Mouse (Mus musculus) left cerebral cortex, postnatal 4 days (tissue): ENCODE measurements at regions not wholly inside any gene's neighbourhood (a gene's known extent, or its start where the extent isn't known, plus 50 kb on each side); places are given as distances from the start of the nearest gene placed in this dataset.

Source experiments
- DNase-seq: peaks from one replicate; pipeline ENCODE4 v3.0.0-alpha.2; 2022
- intact Hi-C: fragments of 180-260 bp; cut with DNase I; formaldehyde crosslinking; loops from one replicate; pipeline ENCODE4 v1.15.1; 2025

DNA sequence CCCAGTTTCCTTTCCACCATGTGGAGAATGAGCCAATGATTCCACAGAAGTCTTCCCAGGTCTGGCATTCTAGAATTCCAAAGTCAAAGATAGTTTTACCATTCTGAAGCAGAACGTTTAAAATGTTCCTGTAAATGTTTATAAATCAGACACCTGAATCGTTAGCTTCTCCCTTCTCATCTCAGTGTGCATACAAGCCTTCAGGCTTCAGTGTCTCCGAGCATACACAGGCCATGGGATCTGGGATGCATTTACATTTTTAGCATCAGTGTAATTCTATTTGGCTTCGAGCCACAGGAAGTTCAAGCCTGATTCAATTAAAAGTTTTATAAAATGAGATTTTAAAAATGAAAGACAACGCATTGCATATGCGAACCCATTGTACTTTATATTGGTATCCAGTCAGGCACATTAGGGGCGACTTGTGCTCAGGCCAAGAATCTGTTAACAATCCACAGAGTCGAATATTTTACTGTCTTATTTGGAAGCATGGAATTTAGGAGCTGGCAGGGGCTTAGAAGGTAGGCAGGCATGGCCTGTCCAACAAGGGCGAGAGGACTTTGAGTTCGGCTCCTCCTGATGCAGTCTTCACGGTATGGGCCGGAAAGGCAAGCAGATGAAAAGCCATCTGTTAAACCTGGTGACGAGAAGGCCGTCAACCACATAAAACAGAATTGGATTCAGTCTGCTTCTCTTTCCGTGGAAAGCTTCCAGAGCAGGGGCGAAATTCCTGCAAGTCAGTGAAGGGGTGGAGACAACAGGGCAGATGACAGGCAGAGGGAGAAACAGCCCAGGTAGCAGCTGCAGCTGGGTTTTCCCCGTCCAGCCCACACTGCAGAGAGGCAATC, 63.7 kb upstream of the Sipa1l1 start:
- peak; percentile 9 for DNase-seq
- intact Hi-C loops, result no loop called here

- intact Hi-C loops, result no loop called here
- no peak for DNase-seq
Observed at GRCm38 (mm10) chr12:82115766-82116165, 53.4 kb upstream of the Sipa1l1 start.
